Mouse (Mus musculus) cerebellum, postnatal 36 days (tissue): ENCODE results near the gene Tiprl.

ENCODE experiments used
- DNase-seq, 2 experiments: peaks; one replicate each; pipeline ENCODE4 v3.0.0; 2021 to 2022; ENCODE audit warnings: mixed read lengths in 2 of 2

The Tiprl gene

GRCm38 (mm10) chr1:165174059-165174616 lies 62.7 kb downstream of the Tiprl start:
- DNase-seq, result no peak

GRCm38 (mm10) chr1:165171277-165171676 lies 65.5 kb downstream of the Tiprl start:
- DNase-seq, result no peak

GRCm38 (mm10) chr1:165170157-165170556 lies 66.6 kb downstream of the Tiprl start:
- DNase-seq, result no peak

- no peak for DNase-seq
Measured at GRCm38 (mm10) chr1:165169462-165169861, 67.3 kb downstream of the Tiprl start.

GRCm38 (mm10) chr1:165164920-165165319 lies 71.9 kb downstream of the Tiprl start:
- DNase-seq, result no peak
